Mouse (Mus musculus) heart, adult 2 months (tissue): Measurements from ENCODE around the gene Slc46a2. TPM values are rescaled to one million over a fixed set of nuclear protein-coding genes. Genes with fewer than 3 reads are reported as not detected.

Experiments used
- DNase-seq, 2 experiments: peaks; one replicate each; pipeline ENCODE4 v3.0.0; 2021
- H3K27ac ChIP-seq: fragments of 200-600 bp; 2 replicates; pipeline ENCODE4 v1.8.1; 2022
- H3K27me3 ChIP-seq: fragments of 200-500 bp; 2 replicates; pipeline ENCODE4 v1.6.1; 2012; ENCODE audit warnings: mild to moderate bottlenecking, low read length, inconsistent platforms, mixed read lengths; ENCODE audit not compliant: control insufficient read depth, insufficient read depth
- H3K36me3 ChIP-seq: fragments of 200-500 bp; 2 replicates; pipeline ENCODE4 v1.6.1; 2012; ENCODE audit warnings: low read length, inconsistent platforms; ENCODE audit not compliant: control insufficient read depth, insufficient read depth
- H3K4me1 ChIP-seq: fragments of 200-500 bp; 2 replicates; pipeline ENCODE4 v1.6.1; 2011; ENCODE audit warnings: low read length; ENCODE audit not compliant: control insufficient read depth, insufficient read depth
- H3K4me3 ChIP-seq: fragments of 200-600 bp; 2 replicates; pipeline ENCODE4 v1.8.1; 2022
- H3K79me2 ChIP-seq: fragments of 200-500 bp; replicated peaks from 2 replicates; pipeline ENCODE4 v1.6.1; 2012; ENCODE audit warnings: mild to moderate bottlenecking, inconsistent platforms, low read length, moderate library complexity, mixed read lengths; ENCODE audit not compliant: control insufficient read depth, insufficient read depth
- H3K9ac ChIP-seq: fragments of 200-500 bp; 2 replicates; pipeline ENCODE4 v1.6.1; 2012; ENCODE audit warnings: low read depth, mild to moderate bottlenecking, control low read depth, inconsistent platforms, low read length, mixed read lengths
- CTCF ChIP-seq: fragments of 200-600 bp; IDR thresholded peaks from 2 replicates; pipeline ENCODE4 v1.8.1; 2022; ENCODE audit warnings: antibody characterized with exemption, mild to moderate bottlenecking, moderate library complexity
- EP300 ChIP-seq: fragments of 200-500 bp; IDR thresholded peaks from 2 replicates; pipeline ENCODE4 v1.6.1; 2011; ENCODE audit warnings: low read depth, low read length, control low read depth; ENCODE audit not compliant: insufficient read depth
- POLR2A ChIP-seq: fragments of 200-500 bp; IDR thresholded peaks from 2 replicates; pipeline ENCODE4 v1.6.1; 2011; ENCODE audit warnings: mild to moderate bottlenecking, low read depth, low read length, control low read depth; ENCODE audit not compliant: insufficient read depth
- WGBS: fragments of 180-500 bp; shearing (Covaris S2); methylation state at CpG from one replicate; pipeline ENCODE4 v1.1.7; 2018; 5-methylcytosine and 5-hydroxymethylcytosine counted together
- intact Hi-C: fragments of 180-260 bp; cut with DNase I; formaldehyde crosslinking; loops from one replicate; pipeline ENCODE4 v1.15.1; 2025
- polyA plus RNA-seq: library from polyadenylated mRNA; depleted of rRNA; stranded (reverse); fragments of >200 nt; gene quantifications from 2 replicates; pipeline ENCODE4 v1.2.3, GENCODE M21; 2012
- total RNA-seq, 2 experiments: library from RNA; stranded (reverse); gene quantifications; 2 replicates each; pipeline ENCODE4 v1.2.3; 2021

Slc46a2 gene
- total and polyA plus RNA-seq, 3 experiments: 0.08 to 0.78 (median 0.50) TPM

GRCm38 (mm10) chr4:59870859-59871591, 43.8 kb downstream of the Slc46a2 start:
- 27% methylated on average over 9 of the region's 9 CpGs for WGBS
- Histone ChIP-seq H3K27me3 (no peaks in the 10 kb centered on the region), H3K9ac (no peak overlapping the region; the same call in 1 of the 2 replicates), H3K79me2 (no peaks in the 10 kb centered on the region), H3K36me3 (peaks cover 9% of the 10 kb centered on the region), H3K4me1 (peaks cover 3% of the 10 kb centered on the region), H3K4me3 (no peak overlapping the region), H3K27ac (peak overlapping the region; percentile 49)
- peak; percentile 79 to 83 for DNase-seq
- intact Hi-C loops: loop anchor here (1.0 to 5.0 kb wide), 4 partner anchors 21 to 244 kb away; partner anchors contain the start of gene E130308A19Rik
- TF ChIP-seq POLR2A (no peak), EP300 (peak; percentile 82), CTCF (peak; percentile 99)

GRCm38 (mm10) chr4:59870433-59870832, 44.4 kb downstream of the Slc46a2 start:
- no peak overlapping the region for H3K4me3 ChIP-seq
- peaks cover 9% of the 10 kb centered on the region for H3K36me3 ChIP-seq
- H3K9ac ChIP-seq: peak overlapping the region; percentile 26; the same call in 1 of the 2 replicates
- 41% methylated on average over 6 of the region's 6 CpGs for WGBS
- no peaks in the 10 kb centered on the region for H3K27me3 ChIP-seq
- peak overlapping the region; percentile 49 for H3K27ac ChIP-seq
- peaks cover 3% of the 10 kb centered on the region for H3K4me1 ChIP-seq
- DNase-seq: no peak
- intact Hi-C loops: loop anchor here (5.0 kb wide), 2 partner anchors 57 to 243 kb away; partner anchors contain the start of gene E130308A19Rik
- H3K79me2 ChIP-seq: no peaks in the 10 kb centered on the region
- TF ChIP-seq EP300 (no peak), POLR2A (no peak), CTCF (no peak)

- no peak overlapping the region; the same call in 1 of the 2 replicates for H3K27ac ChIP-seq
- TF ChIP-seq CTCF (no peak), POLR2A (no peak), EP300 (no peak)
- no peaks in the 10 kb centered on the region for H3K27me3 ChIP-seq
- H3K4me3 ChIP-seq: no peak overlapping the region
- DNase-seq: peak in 1 of 2 experiments; percentile 56
- 15% methylated on average over 6 of the region's 6 CpGs for WGBS
- no peak overlapping the region for H3K9ac ChIP-seq
- intact Hi-C loops: loop anchor here (5.0 kb wide), 2 partner anchors 58 to 242 kb away; partner anchors contain the start of gene E130308A19Rik
- no peaks in the 10 kb centered on the region for H3K79me2 ChIP-seq
- H3K4me1 ChIP-seq: peaks cover 3% of the 10 kb centered on the region
- peaks cover 9% of the 10 kb centered on the region for H3K36me3 ChIP-seq
These were observed 45.3 kb downstream of the Slc46a2 start for GRCm38 (mm10) chr4:59869488-59870057.

GRCm38 (mm10) chr4:59868086-59868485, 46.8 kb downstream of the Slc46a2 start:
- no peak for TF ChIP-seq EP300
- no peak for TF ChIP-seq POLR2A
- TF ChIP-seq CTCF: no peak
- Histone ChIP-seq H3K79me2 (no peaks in the 10 kb centered on the region), H3K4me3 (no peak overlapping the region), H3K9ac (no peak overlapping the region), H3K27ac (no peak overlapping the region), H3K4me1 (peaks cover 3% of the 10 kb centered on the region), H3K27me3 (no peaks in the 10 kb centered on the region), H3K36me3 (peaks cover 9% of the 10 kb centered on the region)
- 78% methylated on average over 11 of the region's 11 CpGs for WGBS
- intact Hi-C loops: no loop called here
- no peak for DNase-seq

GRCm38 (mm10) chr4:59863869-59864268, 51.0 kb downstream of the Slc46a2 start:
- 32% methylated on average over 6 of the region's 6 CpGs for WGBS
- Histone ChIP-seq H3K27ac (peak overlapping the region; percentile 4; the same call in 1 of the 2 replicates), H3K9ac (no peak overlapping the region), H3K4me3 (no peak overlapping the region), H3K4me1 (peaks cover 2% of the 10 kb centered on the region; the same call in 1 of the 2 replicates), H3K79me2 (no peaks in the 10 kb centered on the region; the same call in 1 of the 2 replicates), H3K36me3 (no peaks in the 10 kb centered on the region), H3K27me3 (no peaks in the 10 kb centered on the region)
- TF ChIP-seq EP300 (0 out of 2 replicates have a peak, but pooled peaks have one; percentile 16), POLR2A (no peak)
- peak in 1 of 2 experiments; percentile 65 for DNase-seq
- intact Hi-C loops: no loop called here

- peaks cover 2% of the 10 kb centered on the region; the same call in 1 of the 2 replicates for H3K4me1 ChIP-seq
- H3K36me3 ChIP-seq: no peaks in the 10 kb centered on the region
- intact Hi-C loops: no loop called here
- no peaks in the 10 kb centered on the region; the same call in 1 of the 2 replicates for H3K79me2 ChIP-seq
- no peak overlapping the region for H3K4me3 ChIP-seq
- TF ChIP-seq POLR2A (no peak), EP300 (no peak), CTCF (no peak)
- H3K27ac ChIP-seq: no peak overlapping the region
- no peak for DNase-seq
- WGBS: 72% methylated on average over 1 of the region's 1 CpGs
- no peak overlapping the region for H3K9ac ChIP-seq
- no peaks in the 10 kb centered on the region for H3K27me3 ChIP-seq
These were observed 52.5 kb downstream of the Slc46a2 start for GRCm38 (mm10) chr4:59862335-59862734.
